Mouse (Mus musculus): ENCODE data around the gene Syngr4. TPM values are rescaled to one million over a fixed set of nuclear protein-coding genes. Genes with fewer than 3 reads are reported as not detected.

Gene Syngr4
- polyA plus RNA-seq, 1 experiment = 0.23 TPM

DNA sequence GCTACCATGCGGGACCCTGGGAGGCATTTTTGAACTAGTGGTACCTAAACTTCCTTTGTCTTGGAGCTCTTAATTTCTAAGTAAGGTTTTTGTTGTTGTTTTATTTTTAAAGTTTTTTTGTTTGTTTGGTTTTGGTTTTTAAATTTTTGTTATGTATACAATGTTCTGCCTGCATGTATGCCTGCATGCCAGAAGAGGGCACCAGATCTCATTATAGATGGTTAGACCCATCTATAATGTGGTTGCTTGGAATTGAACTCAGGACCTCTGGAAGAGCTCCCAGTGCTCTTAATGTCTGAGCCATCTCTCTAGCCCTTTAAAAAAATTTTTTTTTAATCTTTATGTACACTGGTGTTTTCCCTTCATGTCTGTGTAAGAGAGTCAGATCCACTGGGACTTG is 33.2 kb upstream of the Syngr4 start:
- no peak overlapping the region for H3K4me2 ChIP-seq (ENCODE audit: low read depth)
- H3K36me3 ChIP-seq (ENCODE audit: control insufficient read depth, insufficient read depth) = peaks cover 13% of the 10 kb centered on the region
- H3K4me3 ChIP-seq = no peak overlapping the region
- no peak overlapping the region for H3ac ChIP-seq (ENCODE audit: control insufficient read depth, insufficient read length)
- H3K27me3 ChIP-seq (ENCODE audit: control insufficient read depth, insufficient read depth, insufficient read length) = no peaks in the 10 kb centered on the region
- TF ChIP-seq MYOD1 (IDR thresholded peaks at IDR 0.05; ENCODE audit: control insufficient read depth in 1 of 3, insufficient read length in 2 of 3, low read depth in 2 of 3) (no peak), REST (IDR thresholded peaks at IDR 0.05; ENCODE audit: insufficient read depth, insufficient read length) (no peak), CEBPB (IDR thresholded peaks at IDR 0.05; ENCODE audit: insufficient read depth, poor library complexity, severe bottlenecking) (no peak), POLR2A (IDR thresholded peaks at IDR 0.05; ENCODE audit: insufficient read length, low read depth) (no peak), TCF12 (IDR thresholded peaks at IDR 0.05; ENCODE audit: insufficient read depth, poor library complexity, severe bottlenecking) (no peak)
- H3K79me2 ChIP-seq (ENCODE audit: control insufficient read depth, insufficient read depth) = no peaks in the 10 kb centered on the region

DNA sequence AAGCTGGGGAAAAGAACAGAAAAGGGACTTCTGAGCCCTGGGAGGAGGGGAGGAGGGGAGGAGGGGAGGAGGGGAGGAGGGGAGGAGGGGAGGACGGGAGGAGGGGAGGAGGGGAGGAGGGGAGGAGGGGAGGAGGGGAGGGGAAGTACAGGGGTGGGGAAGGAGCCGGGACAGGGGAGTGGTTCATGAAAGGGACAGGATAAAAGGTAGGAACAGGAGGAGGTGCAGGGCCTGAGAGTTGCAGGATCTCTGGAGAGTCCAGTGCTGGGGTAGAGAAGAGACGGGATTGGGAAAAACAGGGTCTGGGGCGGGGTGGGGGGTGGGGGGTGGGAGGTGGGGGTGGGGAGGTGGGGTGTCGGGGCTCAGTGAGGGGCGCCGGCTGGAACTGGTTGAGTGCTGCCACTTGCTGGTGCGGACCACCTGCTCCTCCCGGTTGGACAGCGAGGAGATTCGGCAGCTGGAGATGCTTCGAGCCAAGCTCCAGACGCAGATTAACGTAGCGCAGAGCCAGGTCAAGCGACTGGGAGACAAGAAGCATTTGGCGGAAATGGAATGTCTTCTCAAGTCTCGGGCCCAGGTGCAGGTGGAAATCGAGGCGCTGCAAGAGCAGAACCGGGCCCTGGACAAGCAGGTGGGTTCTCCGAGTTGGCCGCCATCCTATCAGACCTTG is 32.2 kb upstream of the Syngr4 start:
- TF ChIP-seq TCF12 (IDR thresholded peaks at IDR 0.05; ENCODE audit: insufficient read depth, poor library complexity, severe bottlenecking) = no peak
- no peak for TF ChIP-seq TCF3 (IDR thresholded peaks at IDR 0.05; ENCODE audit: insufficient read length, low read depth)
- TF ChIP-seq POLR2A (IDR thresholded peaks at IDR 0.05; ENCODE audit: insufficient read length, low read depth) = no peak
- no peak for TF ChIP-seq MAX (IDR thresholded peaks at IDR 0.05; ENCODE audit: low read depth)
- TF ChIP-seq MYOD1 (IDR thresholded peaks at IDR 0.05; ENCODE audit: control insufficient read depth in 1 of 3, insufficient read length in 2 of 3, low read depth in 2 of 3) = no peak
- Histone ChIP-seq H3K27me3 (ENCODE audit: control insufficient read depth, insufficient read depth, insufficient read length) (no peaks in the 10 kb centered on the region), H3ac (ENCODE audit: control insufficient read depth, insufficient read length) (no peak overlapping the region), H3K4me2 (ENCODE audit: low read depth) (no peak overlapping the region), H3K4me3 (no peak overlapping the region), H3K79me2 (ENCODE audit: control insufficient read depth, insufficient read depth) (no peaks in the 10 kb centered on the region), H3K36me3 (ENCODE audit: control insufficient read depth, insufficient read depth) (peaks cover 13% of the 10 kb centered on the region)

DNA sequence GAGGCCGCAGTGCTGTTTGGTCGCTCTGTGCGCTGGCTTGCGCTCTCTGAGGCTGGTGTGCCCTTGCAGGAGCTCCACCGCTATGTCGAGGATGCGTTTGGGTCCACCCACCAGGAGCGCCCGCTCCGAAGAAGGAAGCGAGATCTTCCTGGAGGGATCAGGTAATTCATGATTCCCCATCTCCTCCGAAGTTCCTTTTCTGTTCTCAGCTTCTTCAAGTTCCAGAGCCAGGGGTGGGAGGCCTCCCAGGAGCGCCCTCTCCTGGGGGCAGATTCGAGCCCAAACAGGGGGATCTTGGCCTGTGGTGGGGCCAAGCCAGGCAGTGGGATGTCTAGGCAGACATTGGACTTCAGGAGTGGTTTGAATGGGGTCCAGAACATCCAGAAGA is 27.9 kb upstream of the Syngr4 start:
- no peak overlapping the region for H3K4me3 ChIP-seq
- no peaks in the 10 kb centered on the region for H3K27me3 ChIP-seq (ENCODE audit: control insufficient read depth, insufficient read depth, insufficient read length)
- H3K36me3 ChIP-seq (ENCODE audit: control insufficient read depth, insufficient read depth) = peaks cover 13% of the 10 kb centered on the region
- H3K79me2 ChIP-seq (ENCODE audit: control insufficient read depth, insufficient read depth) = peaks cover 10% of the 10 kb centered on the region
- TF ChIP-seq CEBPB (IDR thresholded peaks at IDR 0.05; ENCODE audit: insufficient read depth, poor library complexity, severe bottlenecking) (no peak), USF1 (IDR thresholded peaks at IDR 0.05; ENCODE audit: low read depth) (no peak), E2F4 (IDR thresholded peaks at IDR 0.05; ENCODE audit: insufficient read depth) (no peak), MYOD1 (IDR thresholded peaks at IDR 0.05; ENCODE audit: control insufficient read depth in 1 of 3, insufficient read length in 2 of 3, low read depth in 2 of 3) (no peak), TCF3 (IDR thresholded peaks at IDR 0.05; ENCODE audit: insufficient read length, low read depth) (no peak), TCF12 (IDR thresholded peaks at IDR 0.05; ENCODE audit: insufficient read depth, poor library complexity, severe bottlenecking) (no peak), MAX (IDR thresholded peaks at IDR 0.05; ENCODE audit: low read depth) (no peak), POLR2AphosphoS2 (IDR thresholded peaks at IDR 0.05; ENCODE audit: insufficient read length, low read depth) (no peak), REST (IDR thresholded peaks at IDR 0.05; ENCODE audit: insufficient read depth, insufficient read length) (no peak), SRF (IDR thresholded peaks at IDR 0.05; ENCODE audit: control insufficient read depth, insufficient read length, low read depth) (no peak), MYOG (IDR thresholded peaks at IDR 0.05; ENCODE audit: control insufficient read depth in 1 of 3, insufficient read depth in 1 of 3, insufficient read length in 2 of 3, low read depth in 2 of 3) (no peak), POLR2A (IDR thresholded peaks at IDR 0.05; ENCODE audit: insufficient read length, low read depth) (no peak)
- H3K4me2 ChIP-seq (ENCODE audit: low read depth) = no peak overlapping the region
- no peak overlapping the region for H3ac ChIP-seq (ENCODE audit: control insufficient read depth, insufficient read length)

DNA sequence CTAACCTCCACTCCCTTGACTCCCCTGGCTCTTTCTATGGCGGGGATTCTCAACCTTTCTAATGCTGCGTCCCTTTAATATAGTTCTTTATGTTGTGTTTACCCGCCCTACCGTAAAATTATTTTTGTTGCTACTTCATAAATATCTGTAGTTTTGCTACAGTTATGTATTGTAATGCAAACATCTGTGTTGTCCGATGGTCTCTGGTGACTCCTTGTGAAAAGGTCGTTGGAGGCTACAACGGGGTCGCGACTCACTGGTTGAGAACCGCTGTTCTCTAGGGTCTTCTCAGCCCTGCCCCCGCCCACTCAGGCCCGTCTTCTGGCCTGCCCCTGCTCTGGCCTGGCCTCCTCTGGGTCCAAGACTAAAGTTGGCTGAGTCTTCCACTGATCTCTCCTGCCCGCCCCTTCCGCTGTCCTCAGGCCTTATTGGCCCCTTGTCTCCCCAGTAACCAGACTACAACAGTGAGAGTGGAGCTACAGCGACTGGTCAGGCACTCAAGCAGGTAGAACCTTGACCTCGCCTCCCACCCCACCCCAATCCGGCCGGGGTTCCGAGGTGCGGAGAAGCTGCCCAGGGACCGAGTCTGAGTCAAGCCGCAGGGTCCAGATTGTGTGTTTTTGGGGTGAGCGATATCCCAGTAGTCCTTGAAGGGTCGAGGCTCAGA is 27.4 kb upstream of the Syngr4 start, which contains the start of gene Ccdc114:
Gene Ccdc114, plus strand, starts transcription at position 311 of the 667 bp plus-strand sequence.
- Histone ChIP-seq H3K79me2 (ENCODE audit: control insufficient read depth, insufficient read depth) (peaks cover 15% of the 10 kb centered on the region), H3K4me2 (ENCODE audit: low read depth) (peak within 1 kb of the TSS; percentile 99), H3ac (ENCODE audit: control insufficient read depth, insufficient read length) (no peak within 1 kb of the TSS), H3K4me3 (peak within 1 kb of the TSS; percentile 19), H3K36me3 (ENCODE audit: control insufficient read depth, insufficient read depth) (peaks cover 13% of the 10 kb centered on the region), H3K27me3 (ENCODE audit: control insufficient read depth, insufficient read depth, insufficient read length) (no peaks in the 10 kb centered on the region)
- no peak for TF ChIP-seq CEBPB (IDR thresholded peaks at IDR 0.05; ENCODE audit: insufficient read depth, poor library complexity, severe bottlenecking)

DNA sequence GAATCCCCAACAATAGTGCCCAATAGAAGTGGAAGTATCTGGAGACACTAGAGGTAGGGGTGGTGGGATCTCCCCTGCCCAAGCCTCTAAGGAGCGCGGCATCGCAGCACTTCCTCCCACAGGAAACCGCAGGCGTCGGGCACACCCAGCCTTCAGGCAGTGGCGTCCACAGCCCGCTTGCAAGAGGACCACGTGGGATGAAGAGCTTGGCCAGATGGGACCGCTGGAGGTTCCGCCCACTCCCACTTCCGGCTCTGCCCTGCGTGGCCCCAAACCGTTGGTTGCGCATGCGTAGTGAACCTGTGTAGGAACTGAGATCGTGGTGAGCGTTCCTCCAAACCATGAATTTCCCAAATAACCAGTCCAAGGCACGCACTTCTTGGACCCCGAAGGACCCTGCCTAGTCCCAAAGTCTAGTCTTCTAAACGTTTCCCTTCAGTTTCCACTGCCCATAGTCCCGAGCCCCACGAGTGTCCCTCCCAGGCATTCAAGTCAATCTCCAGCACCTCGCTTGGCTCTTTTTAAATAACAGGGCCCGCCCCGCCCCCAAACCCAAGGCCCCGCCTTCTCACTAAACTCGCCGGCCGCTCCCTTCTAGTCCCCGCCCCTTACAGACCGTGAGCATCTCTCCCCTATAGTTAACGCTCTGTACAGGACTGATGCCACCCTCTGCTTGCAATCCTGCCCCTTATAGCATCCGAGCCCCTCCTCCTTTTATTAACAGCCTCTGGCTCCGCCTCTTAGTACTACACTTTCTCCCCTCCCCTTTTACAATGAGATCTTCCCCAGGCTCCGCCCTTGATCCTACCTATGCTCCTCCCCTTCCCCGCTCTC is 26.6 kb upstream of the Syngr4 start:
- Histone ChIP-seq H3K4me2 (ENCODE audit: low read depth) (peak overlapping the region; percentile 99), H3K27me3 (ENCODE audit: control insufficient read depth, insufficient read depth, insufficient read length) (no peaks in the 10 kb centered on the region)

More for the DNA sequence above, 26.6 kb upstream of the Syngr4 start:
- Histone ChIP-seq H3K79me2 (ENCODE audit: control insufficient read depth, insufficient read depth) (peaks cover 15% of the 10 kb centered on the region), H3ac (ENCODE audit: control insufficient read depth, insufficient read length) (no peak overlapping the region), H3K36me3 (ENCODE audit: control insufficient read depth, insufficient read depth) (peaks cover 13% of the 10 kb centered on the region), H3K4me3 (peak overlapping the region; percentile 19)
- peak; percentile 78 for TF ChIP-seq USF1 (IDR thresholded peaks at IDR 0.05; ENCODE audit: low read depth)
- peak in 1 of 3 experiments; percentile 64 for TF ChIP-seq MYOG (IDR thresholded peaks at IDR 0.05; ENCODE audit: control insufficient read depth in 1 of 3, insufficient read depth in 1 of 3, insufficient read length in 2 of 3, low read depth in 2 of 3)
- TF ChIP-seq POLR2A (IDR thresholded peaks at IDR 0.05; ENCODE audit: insufficient read length, low read depth) = peak; percentile 82
- peak; percentile 46 for TF ChIP-seq MAX (IDR thresholded peaks at IDR 0.05; ENCODE audit: low read depth)
- no peak for TF ChIP-seq REST (IDR thresholded peaks at IDR 0.05; ENCODE audit: insufficient read depth, insufficient read length)
- peak in 2 of 3 experiments; percentile 54 to 60 for TF ChIP-seq MYOD1 (IDR thresholded peaks at IDR 0.05; ENCODE audit: control insufficient read depth in 1 of 3, insufficient read length in 2 of 3, low read depth in 2 of 3)
- no peak for TF ChIP-seq TCF3 (IDR thresholded peaks at IDR 0.05; ENCODE audit: insufficient read length, low read depth)
- no peak for TF ChIP-seq POLR2AphosphoS2 (IDR thresholded peaks at IDR 0.05; ENCODE audit: insufficient read length, low read depth)
- no peak for TF ChIP-seq CEBPB (IDR thresholded peaks at IDR 0.05; ENCODE audit: insufficient read depth, poor library complexity, severe bottlenecking)
- TF ChIP-seq TCF12 (IDR thresholded peaks at IDR 0.05; ENCODE audit: insufficient read depth, poor library complexity, severe bottlenecking) = no peak
- no peak for TF ChIP-seq SRF (IDR thresholded peaks at IDR 0.05; ENCODE audit: control insufficient read depth, insufficient read length, low read depth)
- TF ChIP-seq E2F4 (IDR thresholded peaks at IDR 0.05; ENCODE audit: insufficient read depth) = no peak
